Mouse (Mus musculus) kidney, adult 2 months (tissue): Measurements from ENCODE around the gene Cog2. TPM values are rescaled to one million over a fixed set of nuclear protein-coding genes. Genes with fewer than 3 reads are reported as not detected.

Source experiments
- DNase-seq: peaks from one replicate; pipeline ENCODE4 v3.0.0; 2021
- H3K27ac ChIP-seq: fragments of 200-500 bp; 2 replicates; pipeline ENCODE4 v1.5.1; 2012; ENCODE audit warnings: low read depth, low read length, control low read depth, inconsistent platforms; ENCODE audit not compliant: insufficient read depth
- H3K27me3 ChIP-seq: fragments of 200-500 bp; replicated peaks from 2 replicates; pipeline ENCODE4 v1.6.1; 2012; ENCODE audit warnings: mild to moderate bottlenecking, moderate library complexity, low read length, inconsistent platforms; ENCODE audit not compliant: control insufficient read depth, insufficient read depth
- H3K36me3 ChIP-seq: fragments of 200-500 bp; 2 replicates; pipeline ENCODE4 v1.6.1; 2012; ENCODE audit warnings: mild to moderate bottlenecking, moderate library complexity, low read length, inconsistent platforms; ENCODE audit not compliant: control insufficient read depth, insufficient read depth
- H3K4me1 ChIP-seq: fragments of 200-500 bp; 2 replicates; pipeline ENCODE4 v1.6.1; 2011; ENCODE audit warnings: low read length; ENCODE audit not compliant: control insufficient read depth, insufficient read depth
- H3K4me3 ChIP-seq: fragments of 200-500 bp; 2 replicates; pipeline ENCODE4 v1.5.1; 2011; ENCODE audit warnings: mild to moderate bottlenecking, low read depth, low read length, control low read depth; ENCODE audit not compliant: insufficient read depth
- CTCF ChIP-seq: fragments of 200-500 bp; conservative IDR thresholded peaks from 2 replicates; pipeline ENCODE4 v1.5.1; 2011; ENCODE audit warnings: low read depth, mild to moderate bottlenecking, control low read depth, low read length, moderate library complexity, mixed read lengths; ENCODE audit not compliant: insufficient read depth, insufficient read length
- POLR2A ChIP-seq: fragments of 200-500 bp; IDR thresholded peaks from one replicate; pipeline ENCODE4 v1.6.1; 2011; ENCODE audit warnings: low read depth, low read length, control low read depth
- WGBS: fragments of 180-500 bp; shearing (Covaris S2); methylation state at CpG from one replicate; pipeline ENCODE4 v1.1.7; 2018; 5-methylcytosine and 5-hydroxymethylcytosine counted together
- polyA plus RNA-seq: library from polyadenylated mRNA; depleted of rRNA; stranded (reverse); fragments of >200 nt; gene quantifications from 2 replicates; pipeline ENCODE4 v1.2.3, GENCODE M21; 2012

Cog2 gene
- polyA plus RNA-seq, 1 experiment: 21.2 TPM

DNA sequence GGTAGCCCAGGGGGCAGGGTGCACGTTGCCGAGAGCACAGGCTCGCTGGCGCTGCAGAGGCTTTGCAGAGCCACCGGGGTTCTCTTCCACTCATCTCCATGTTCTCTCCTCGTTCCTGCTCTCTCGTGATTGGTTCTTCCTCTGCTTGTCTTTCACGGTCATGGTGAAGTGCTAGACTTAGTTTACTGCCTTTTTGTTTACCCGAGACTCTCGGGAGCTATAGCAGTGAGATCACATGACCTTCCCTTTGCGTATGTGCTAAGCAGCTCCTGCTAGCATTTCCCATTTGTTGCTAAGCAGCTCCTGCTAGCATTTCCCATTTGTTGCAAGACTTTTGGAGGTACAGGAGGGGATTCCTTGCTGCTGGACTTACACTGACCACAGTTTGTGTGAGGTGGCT, 26.7 kb downstream of the Cog2 start:
- Histone ChIP-seq H3K27me3 (no peaks in the 10 kb centered on the region), H3K27ac (no peak overlapping the region), H3K4me3 (no peak overlapping the region), H3K36me3 (no peaks in the 10 kb centered on the region; the same call in 1 of the 2 replicates), H3K4me1 (no peaks in the 10 kb centered on the region)
- TF ChIP-seq CTCF (no peak), POLR2A (no peak)
- no peak for DNase-seq
- 69% methylated on average over 11 of the region's 11 CpGs for WGBS

DNA sequence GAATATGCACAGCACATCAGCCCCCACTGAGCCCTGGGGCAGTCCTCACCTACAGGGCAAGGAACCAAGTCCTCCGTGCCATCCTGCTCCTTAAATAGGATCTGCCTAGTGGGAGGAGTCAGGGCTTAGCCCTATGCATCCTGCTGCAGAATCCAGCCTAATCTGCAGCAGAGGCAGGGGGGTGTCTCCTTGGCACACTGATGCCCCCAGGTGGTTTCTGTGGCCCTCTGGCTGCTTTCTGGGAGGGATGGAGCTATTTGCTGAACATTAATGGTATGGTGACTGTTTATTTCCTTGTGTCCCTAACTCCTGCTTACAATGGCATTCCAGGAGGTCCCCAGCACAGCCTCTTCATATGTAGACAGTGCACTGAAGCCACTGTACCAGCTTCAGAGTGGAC, 27.6 kb downstream of the Cog2 start:
- Histone ChIP-seq H3K4me1 (no peaks in the 10 kb centered on the region), H3K27ac (no peak overlapping the region), H3K36me3 (no peaks in the 10 kb centered on the region; the same call in 1 of the 2 replicates), H3K27me3 (no peaks in the 10 kb centered on the region), H3K4me3 (no peak overlapping the region)
- WGBS: 67% methylated on average over 1 of the region's 1 CpGs
- TF ChIP-seq POLR2A (no peak), CTCF (no peak)
- no peak for DNase-seq

DNA sequence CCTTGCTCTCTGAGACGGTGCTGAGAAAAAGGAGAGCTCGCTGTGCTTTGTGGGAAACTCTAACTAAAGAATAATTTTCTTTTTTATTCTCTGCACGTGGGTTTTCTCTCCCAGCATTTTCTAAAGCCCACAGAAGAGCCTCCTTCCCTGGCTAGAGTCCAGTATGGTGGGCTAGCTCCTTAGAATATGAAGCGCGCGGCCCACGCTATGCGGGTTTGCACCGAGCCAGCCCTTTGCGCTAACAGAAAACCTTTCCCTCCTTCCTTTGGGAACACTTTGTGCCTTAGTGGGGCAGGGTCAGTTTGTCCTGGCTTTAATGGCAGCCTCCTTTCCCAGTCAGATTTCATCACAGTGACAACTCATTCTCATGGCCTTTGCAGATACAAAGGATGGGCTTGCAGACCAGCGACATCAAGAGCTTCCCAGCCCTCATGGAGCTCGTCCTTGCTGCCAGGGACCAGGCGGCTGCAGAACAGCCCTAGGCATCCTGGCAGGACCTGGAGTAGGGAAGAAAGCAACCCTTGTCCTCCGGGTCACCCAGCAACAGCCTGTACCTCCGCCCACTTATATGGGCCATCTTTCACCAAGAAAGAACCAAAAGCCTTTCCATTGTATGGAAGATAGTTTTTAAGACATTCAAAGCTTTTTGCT, 30.6 kb downstream of the Cog2 start:
- Histone ChIP-seq H3K4me1 (no peaks in the 10 kb centered on the region), H3K36me3 (no peaks in the 10 kb centered on the region; the same call in 1 of the 2 replicates), H3K27ac (no peak overlapping the region), H3K27me3 (no peaks in the 10 kb centered on the region), H3K4me3 (no peak overlapping the region)
- no peak for DNase-seq
- TF ChIP-seq POLR2A: no peak
- TF ChIP-seq CTCF: no peak
- 92% methylated on average over 15 of the region's 15 CpGs for WGBS

DNA sequence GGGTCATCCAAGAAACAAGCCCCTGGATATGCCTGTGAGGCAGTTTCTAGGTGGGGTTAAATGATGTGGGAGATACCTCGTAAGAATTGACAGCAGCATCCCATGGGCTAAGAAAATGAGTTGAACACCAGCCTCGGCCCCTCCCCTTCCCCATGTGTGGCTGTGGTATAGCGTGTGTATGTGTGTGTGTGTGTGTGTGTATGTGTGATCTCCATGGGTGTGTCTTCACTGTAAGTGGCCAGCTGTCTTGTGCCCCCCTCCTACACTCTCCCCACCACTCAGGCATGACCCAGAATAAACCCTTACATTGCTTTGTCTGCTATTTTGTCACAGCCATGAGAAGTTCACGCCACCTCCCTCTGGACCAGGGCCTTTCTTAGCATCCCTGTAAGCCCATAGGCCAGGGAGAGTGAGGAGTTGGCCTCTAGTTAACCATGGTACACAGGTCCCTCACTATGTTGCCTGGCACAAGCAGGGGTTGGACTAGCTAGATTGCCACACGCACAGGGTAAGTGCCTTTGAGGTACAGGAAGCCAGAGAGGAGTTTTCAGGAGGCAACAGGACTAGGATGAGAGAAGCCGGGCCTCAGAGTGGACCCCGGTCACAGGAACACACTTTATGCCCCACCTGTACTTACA, 34.7 kb downstream of the Cog2 start:
- H3K4me1 ChIP-seq: no peaks in the 10 kb centered on the region
- WGBS: 85% methylated on average over 7 of the region's 7 CpGs
- no peak for DNase-seq
- H3K27ac ChIP-seq: no peak overlapping the region
- TF ChIP-seq POLR2A (no peak), CTCF (no peak)
- H3K4me3 ChIP-seq: no peak overlapping the region
- H3K27me3 ChIP-seq: no peaks in the 10 kb centered on the region
- no peaks in the 10 kb centered on the region for H3K36me3 ChIP-seq

DNA sequence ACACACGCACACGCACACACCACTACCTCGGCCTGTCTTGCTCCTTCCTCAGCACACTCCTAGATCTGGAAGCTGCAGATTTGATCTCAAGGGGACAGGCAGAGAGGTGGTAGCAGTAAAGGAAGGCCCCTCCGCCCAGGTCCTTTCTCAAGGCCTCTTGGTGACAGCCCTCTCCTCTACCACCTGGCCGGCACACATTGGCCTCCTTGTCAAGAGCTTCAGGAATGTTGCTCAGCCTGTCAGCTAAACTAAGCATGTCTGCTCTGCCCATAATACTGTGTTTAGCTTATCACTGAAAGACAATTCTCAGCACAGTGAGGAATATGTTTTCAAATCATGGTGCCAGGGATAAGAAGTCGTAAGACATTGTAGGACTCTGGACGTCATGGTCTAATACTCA, 35.6 kb downstream of the Cog2 start:
- TF ChIP-seq POLR2A (no peak), CTCF (no peak)
- Histone ChIP-seq H3K4me1 (no peaks in the 10 kb centered on the region), H3K27ac (no peak overlapping the region), H3K27me3 (no peaks in the 10 kb centered on the region), H3K4me3 (no peak overlapping the region), H3K36me3 (no peaks in the 10 kb centered on the region)
- DNase-seq: no peak
- 86% methylated on average over 7 of the region's 7 CpGs for WGBS

DNA sequence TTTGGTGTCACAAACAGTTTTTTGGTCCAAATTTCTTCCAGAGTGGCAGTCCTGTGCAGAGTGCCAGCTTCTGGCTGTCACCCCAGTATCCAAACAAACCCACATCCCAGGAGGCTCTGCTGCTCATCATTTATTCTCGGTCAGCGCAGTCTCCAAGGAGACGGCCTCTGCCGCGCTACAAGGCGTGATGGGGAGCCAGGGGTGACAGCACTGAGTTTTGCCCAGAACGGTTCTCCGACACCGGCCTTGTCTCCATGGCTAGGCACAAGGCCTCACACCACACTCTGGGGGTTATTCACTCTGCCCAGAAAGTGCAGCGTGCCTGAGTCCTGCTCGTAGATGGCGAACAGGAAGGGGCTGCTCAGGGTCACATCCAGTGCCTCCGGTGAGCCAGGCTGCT, 36.1 kb downstream of the Cog2 start:
- no peak overlapping the region for H3K4me3 ChIP-seq
- H3K27me3 ChIP-seq: no peaks in the 10 kb centered on the region
- TF ChIP-seq POLR2A (no peak), CTCF (no peak)
- WGBS: 84% methylated on average over 13 of the region's 13 CpGs
- no peak for DNase-seq
- no peaks in the 10 kb centered on the region for H3K36me3 ChIP-seq
- no peak overlapping the region for H3K27ac ChIP-seq
- H3K4me1 ChIP-seq: no peaks in the 10 kb centered on the region

DNA sequence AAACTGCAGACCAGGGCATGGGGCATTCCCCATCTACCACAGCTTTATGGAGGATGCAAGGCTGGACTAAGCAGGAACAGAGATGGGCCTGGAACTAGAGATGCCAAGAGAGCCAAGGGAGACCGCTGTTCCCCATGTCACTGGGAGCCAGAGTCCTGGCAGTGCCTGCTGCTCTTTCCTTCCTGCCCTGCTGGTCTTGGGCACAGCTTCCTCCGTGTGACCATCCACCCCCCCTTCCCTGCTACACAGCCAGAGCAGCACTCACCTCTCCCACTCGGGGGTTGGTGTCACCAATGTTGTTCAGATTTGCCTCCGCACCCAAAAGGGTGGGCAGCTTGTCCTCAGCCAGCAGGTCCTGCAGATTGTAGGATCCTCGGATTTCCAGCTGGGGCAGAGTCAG, 36.9 kb downstream of the Cog2 start:
- WGBS: 65% methylated on average over 5 of the region's 5 CpGs
- no peak overlapping the region for H3K27ac ChIP-seq
- no peak for DNase-seq
- no peak overlapping the region for H3K4me3 ChIP-seq
- H3K36me3 ChIP-seq: no peaks in the 10 kb centered on the region
- no peaks in the 10 kb centered on the region for H3K27me3 ChIP-seq
- H3K4me1 ChIP-seq: no peaks in the 10 kb centered on the region
- no peak for TF ChIP-seq POLR2A
